Mouse (Mus musculus): ENCODE data around the gene Gm8011. TPM values are rescaled to one million over a fixed set of nuclear protein-coding genes. Genes with fewer than 3 reads are reported as not detected.
"Not testable (repeated sequence)": the region's sequence is repeated elsewhere in the genome, so short reads cannot be mapped to it uniquely, and the experiment has no call there.

The Gm8011 gene
- polyA plus RNA-seq (2012; rRNA removed): not detected in 2 replicates

DNA sequence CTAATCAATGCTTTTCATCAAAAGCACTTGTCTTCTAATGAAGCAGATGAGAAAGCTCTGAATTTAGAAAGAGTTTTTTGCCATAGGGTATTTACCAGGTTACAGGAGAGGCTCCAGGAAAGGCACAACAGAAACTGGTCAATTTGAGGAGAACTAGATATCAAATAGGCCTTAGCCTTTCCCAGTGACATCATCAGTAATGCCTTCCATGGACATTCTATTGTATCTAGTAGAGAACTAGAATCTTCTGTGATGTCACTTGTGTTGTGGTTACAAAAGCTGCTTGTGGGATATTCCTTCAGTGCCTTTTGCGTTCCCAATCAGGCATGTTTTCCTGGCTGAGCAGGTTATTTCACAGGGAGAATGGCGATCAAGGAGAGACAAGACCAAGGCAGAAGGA, at the start of gene Gm8011:
TSS of gene Gm8011 (plus strand) at position 301 of the 400 bp plus-strand sequence.
- DNase-seq (ENCODE audit: extremely low spot score in 1 of 2, low spot score in 1 of 2): not testable (repeated sequence)

- DNase-seq (ENCODE audit: extremely low spot score in 1 of 2, low spot score in 1 of 2): not testable (repeated sequence)
Observed at GRCm38 (mm10) chr14:42439573-42439972, 24.1 kb upstream of the Gm8011 start, which contains the start of gene Gm8005. Gene Gm8005, minus strand, starts transcription at chr14:42439673.

- DNase-seq (ENCODE audit: extremely low spot score in 1 of 2, low spot score in 1 of 2): not testable (repeated sequence)
Observed at GRCm38 (mm10) chr14:42502249-42502648, 38.6 kb downstream of the Gm8011 start, which contains the start of gene Gm8020. Gene Gm8020, minus strand, starts transcription at chr14:42502349.

Other genes starting within 250 kb of the Gm8011 start
- gene Gm17026, start 203.8 kb upstream of the Gm8011 start, polyA plus RNA-seq (2012; rRNA removed): not detected in 2 replicates
- gene Gm9611, start 166.5 kb upstream of the Gm8011 start, polyA plus RNA-seq (2012; rRNA removed): not detected in 2 replicates
- not detected in 2 replicates for gene Gm7995, start 153.7 kb upstream of the Gm8011 start, polyA plus RNA-seq (2012; rRNA removed)
- not detected in 2 replicates for gene Gm8005, start 24.2 kb upstream of the Gm8011 start, polyA plus RNA-seq (2012; rRNA removed)
- gene Gm8020, start 38.5 kb downstream of the Gm8011 start, polyA plus RNA-seq (2012; rRNA removed): not detected in 2 replicates
- gene Gm8024, start 60.4 kb downstream of the Gm8011 start, polyA plus RNA-seq (2012; rRNA removed): 0.14 and 0.19 TPM in 2 replicates
- gene Gm17124, start 136.0 kb downstream of the Gm8011 start, polyA plus RNA-seq (2012; rRNA removed): not detected in 2 replicates
- not detected in 2 replicates for gene Gm3633, start 178.0 kb downstream of the Gm8011 start, polyA plus RNA-seq (2012; rRNA removed)
- 0.08 TPM in 1 of 2 replicates, not detected in the other for gene Gm10378, start 192.1 kb downstream of the Gm8011 start, polyA plus RNA-seq (2012; rRNA removed)

Measured in frontal cortex, adult 2 months (tissue).